Mouse (Mus musculus): Measurements from ENCODE around the gene Spast. TPM values are rescaled to one million over a fixed set of nuclear protein-coding genes. Genes with fewer than 3 reads are reported as not detected.

Spast gene
- polyA plus RNA-seq (2014; fragmentation: Nextera tagmentation; extraction: Ambion mirVana) = 54.1 and 54.4 TPM in 2 replicates

GRCm38 (mm10) chr17:74338937-74339804 is at the start of gene Spast:
TSS of gene Spast (plus strand) at chr17:74338987.
- H3K36me3 ChIP-seq (replicated peaks; ENCODE audit: control insufficient read depth, insufficient read depth) = no peaks in the 10 kb centered on the region
- H3K4me2 ChIP-seq (replicated peaks) = peak within 1 kb of the TSS; percentile 94
- no peaks in the 10 kb centered on the region for H3K9me3 ChIP-seq (ENCODE audit: control insufficient read depth, low read length)
- H3K27ac ChIP-seq = peak within 1 kb of the TSS; percentile 98
- peak within 1 kb of the TSS; percentile 96 for H3K9ac ChIP-seq
- ATAC-seq (ENCODE audit: low FRiP score) (peak; percentile 65), DNase-seq (ENCODE audit: low spot score) (peak; percentile 31)
- H3K4me1 ChIP-seq (replicated peaks; ENCODE audit: control insufficient read depth, insufficient read depth, low read length) = peaks cover 33% of the 10 kb centered on the region
- H3K27me3 ChIP-seq (ENCODE audit: control insufficient read depth, insufficient read depth, low read length) = no peaks in the 10 kb centered on the region
- WGBS = under 1% methylated on average over 71 of the region's 90 CpGs
- peak within 1 kb of the TSS; percentile 84 for H3K4me3 ChIP-seq (replicated peaks; ENCODE audit: low read length)

- no peaks in the 10 kb centered on the region for H3K27me3 ChIP-seq (ENCODE audit: control insufficient read depth, insufficient read depth, low read length)
- H3K4me1 ChIP-seq (replicated peaks; ENCODE audit: control insufficient read depth, insufficient read depth, low read length) = peaks cover 26% of the 10 kb centered on the region
- H3K27ac ChIP-seq = no peak overlapping the region
- 86% methylated on average over 3 of the region's 3 CpGs for WGBS
- no peak overlapping the region for H3K9ac ChIP-seq
- no peaks in the 10 kb centered on the region for H3K36me3 ChIP-seq (replicated peaks; ENCODE audit: control insufficient read depth, insufficient read depth)
- no peak overlapping the region for H3K4me2 ChIP-seq (replicated peaks)
- H3K4me3 ChIP-seq (replicated peaks; ENCODE audit: low read length) = no peak overlapping the region
- ATAC-seq (ENCODE audit: low FRiP score) (no peak), DNase-seq (ENCODE audit: low spot score) (no peak)
- H3K9me3 ChIP-seq (ENCODE audit: control insufficient read depth, low read length) = no peaks in the 10 kb centered on the region
Observed at GRCm38 (mm10) chr17:74290198-74290597, 48.6 kb upstream of the Spast start.

- ATAC-seq (ENCODE audit: low FRiP score) = no peak
- no peaks in the 10 kb centered on the region for H3K27me3 ChIP-seq (ENCODE audit: control insufficient read depth, insufficient read depth, low read length)
- H3K4me3 ChIP-seq (replicated peaks; ENCODE audit: low read length) = no peak overlapping the region
- peaks cover 26% of the 10 kb centered on the region for H3K4me1 ChIP-seq (replicated peaks; ENCODE audit: control insufficient read depth, insufficient read depth, low read length)
- no peak overlapping the region for H3K9ac ChIP-seq
- H3K9me3 ChIP-seq (ENCODE audit: control insufficient read depth, low read length) = no peaks in the 10 kb centered on the region
- H3K36me3 ChIP-seq (replicated peaks; ENCODE audit: control insufficient read depth, insufficient read depth) = no peaks in the 10 kb centered on the region
- no peak overlapping the region for H3K4me2 ChIP-seq (replicated peaks)
- no peak for DNase-seq (ENCODE audit: low spot score)
- no peak overlapping the region for H3K27ac ChIP-seq
Observed at GRCm38 (mm10) chr17:74290869-74291268, 47.9 kb upstream of the Spast start.

- 91% methylated on average over 4 of the region's 4 CpGs for WGBS
- ATAC-seq (ENCODE audit: low FRiP score) (no peak), DNase-seq (ENCODE audit: low spot score) (no peak)
- no peak overlapping the region for H3K9ac ChIP-seq
- no peaks in the 10 kb centered on the region for H3K9me3 ChIP-seq (ENCODE audit: control insufficient read depth, low read length)
- no peak overlapping the region for H3K4me3 ChIP-seq (replicated peaks; ENCODE audit: low read length)
- H3K4me1 ChIP-seq (replicated peaks; ENCODE audit: control insufficient read depth, insufficient read depth, low read length) = peaks cover 26% of the 10 kb centered on the region
- H3K36me3 ChIP-seq (replicated peaks; ENCODE audit: control insufficient read depth, insufficient read depth) = no peaks in the 10 kb centered on the region
- H3K27me3 ChIP-seq (ENCODE audit: control insufficient read depth, insufficient read depth, low read length) = no peaks in the 10 kb centered on the region
- no peak overlapping the region for H3K27ac ChIP-seq
- no peak overlapping the region for H3K4me2 ChIP-seq (replicated peaks)
Observed at GRCm38 (mm10) chr17:74291640-74292361, 47.0 kb upstream of the Spast start.

GRCm38 (mm10) chr17:74293687-74294425 is 44.9 kb upstream of the Spast start:
- 1% methylated on average over 18 of the region's 18 CpGs for WGBS
- Histone ChIP-seq H3K27ac (peak overlapping the region; percentile 98), H3K4me2 (replicated peaks) (peak overlapping the region; percentile 65), H3K9ac (peak overlapping the region; percentile 94), H3K9me3 (ENCODE audit: control insufficient read depth, low read length) (no peaks in the 10 kb centered on the region), H3K36me3 (replicated peaks; ENCODE audit: control insufficient read depth, insufficient read depth) (peaks cover under 1% of the 10 kb centered on the region; the same call in 1 of the 2 replicates), H3K4me3 (replicated peaks; ENCODE audit: low read length) (peak overlapping the region; percentile 91), H3K4me1 (replicated peaks; ENCODE audit: control insufficient read depth, insufficient read depth, low read length) (peaks cover 26% of the 10 kb centered on the region), H3K27me3 (ENCODE audit: control insufficient read depth, insufficient read depth, low read length) (no peaks in the 10 kb centered on the region)
- DNase-seq (ENCODE audit: low spot score) = peak; percentile 58
- ATAC-seq (ENCODE audit: low FRiP score) = no peak

GRCm38 (mm10) chr17:74294426-74295025 is 44.3 kb upstream of the Spast start:
- peaks cover 26% of the 10 kb centered on the region for H3K4me1 ChIP-seq (replicated peaks; ENCODE audit: control insufficient read depth, insufficient read depth, low read length)
- DNase-seq (ENCODE audit: low spot score) = peak; percentile 64
- H3K36me3 ChIP-seq (replicated peaks; ENCODE audit: control insufficient read depth, insufficient read depth) = peaks cover 5% of the 10 kb centered on the region; the same call in 1 of the 2 replicates
- H3K9ac ChIP-seq = peak overlapping the region; percentile 94
- peak overlapping the region; percentile 91 for H3K4me3 ChIP-seq (replicated peaks; ENCODE audit: low read length)
- H3K9me3 ChIP-seq (ENCODE audit: control insufficient read depth, low read length) = no peaks in the 10 kb centered on the region
- H3K27me3 ChIP-seq (ENCODE audit: control insufficient read depth, insufficient read depth, low read length) = no peaks in the 10 kb centered on the region
- H3K27ac ChIP-seq = peak overlapping the region; percentile 98
- peak; percentile 80 for ATAC-seq (ENCODE audit: low FRiP score)
- 0% methylated on average over 60 of the region's 80 CpGs for WGBS
- H3K4me2 ChIP-seq (replicated peaks) = peak overlapping the region; percentile 65

DNA sequence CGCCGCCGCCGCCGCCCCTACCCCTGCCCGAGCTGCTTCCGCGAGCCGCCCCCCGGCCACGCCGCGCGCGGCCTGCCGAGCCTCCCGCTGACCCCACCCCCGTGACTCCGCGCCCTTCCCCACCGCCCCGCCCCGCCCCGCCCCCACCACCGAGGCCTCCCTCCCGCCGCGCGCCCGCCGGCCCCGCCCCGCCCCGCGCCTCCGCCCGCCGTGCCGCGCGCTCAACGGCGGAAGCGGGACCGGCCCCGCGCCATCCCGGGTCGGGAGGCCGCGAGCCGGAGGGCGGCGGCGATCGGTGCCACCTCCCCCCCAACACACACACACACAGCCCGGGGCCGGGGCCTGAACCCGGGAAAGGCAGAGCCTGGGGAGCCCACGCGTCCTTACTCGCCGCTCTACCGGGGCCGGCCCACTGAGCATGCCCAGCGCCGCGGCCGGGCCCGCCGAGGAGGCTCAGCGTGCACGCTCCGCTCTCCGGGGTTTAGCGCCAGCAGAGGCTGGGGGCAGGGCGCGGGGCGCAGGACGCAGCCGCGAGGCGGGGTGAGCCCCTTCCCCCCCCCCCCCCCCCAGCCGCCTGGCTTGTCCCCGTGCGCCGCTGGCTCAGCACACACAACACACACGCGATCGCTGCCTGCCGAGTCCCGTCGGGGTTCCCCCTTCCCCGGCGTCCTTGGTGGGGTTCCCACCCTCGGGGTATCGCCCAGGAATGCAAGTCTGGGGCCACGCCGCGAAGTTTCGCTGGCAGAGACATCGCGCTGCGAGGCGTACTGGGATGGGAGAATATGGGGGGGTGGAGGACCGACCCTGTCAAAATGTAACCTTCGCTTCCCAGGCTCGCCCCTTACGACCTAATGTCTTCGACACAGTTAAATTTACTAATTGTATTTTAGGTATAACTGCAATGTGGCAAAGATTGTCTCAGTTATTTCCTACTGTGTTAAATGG is 43.5 kb upstream of the Spast start, which contains the start of gene Memo1:
Memo1 (minus strand) TSS at position 496 of the 945 bp plus-strand sequence.
- H3K4me2 ChIP-seq (replicated peaks) = peak within 1 kb of the TSS; percentile 84
- H3K36me3 ChIP-seq (replicated peaks; ENCODE audit: control insufficient read depth, insufficient read depth) = peaks cover 9% of the 10 kb centered on the region; the same call in 1 of the 2 replicates
- peak within 1 kb of the TSS; percentile 98 for H3K27ac ChIP-seq
- peaks cover 26% of the 10 kb centered on the region for H3K4me1 ChIP-seq (replicated peaks; ENCODE audit: control insufficient read depth, insufficient read depth, low read length)
- DNase-seq (ENCODE audit: low spot score) = peak; percentile 79
- no peaks in the 10 kb centered on the region for H3K27me3 ChIP-seq (ENCODE audit: control insufficient read depth, insufficient read depth, low read length)
- peak within 1 kb of the TSS; percentile 94 for H3K9ac ChIP-seq
- peak; percentile 94 for ATAC-seq (ENCODE audit: low FRiP score)
- H3K9me3 ChIP-seq (ENCODE audit: control insufficient read depth, low read length) = no peaks in the 10 kb centered on the region
- peak within 1 kb of the TSS; percentile 91 for H3K4me3 ChIP-seq (replicated peaks; ENCODE audit: low read length)
- under 1% methylated on average over 75 of the region's 110 CpGs for WGBS

Data from hindbrain, embryonic 14.5 days (tissue).